Mouse (Mus musculus) midbrain, embryonic 16.5 days (tissue): ENCODE results near the gene Mrpl50. TPM values are rescaled to one million over a fixed set of nuclear protein-coding genes. Genes with fewer than 3 reads are reported as not detected.

Experiments used
- polyA plus RNA-seq: library from polyadenylated mRNA; unstranded; fragments of >200 nt; fragmentation: Nextera tagmentation; extraction: Ambion mirVana; gene quantifications from 2 replicates; pipeline ENCODE4 v1.2.1, GENCODE M21; 2015

Mrpl50 gene
- polyA plus RNA-seq, 1 experiment from 2014 or later: 80.5 TPM

Other genes starting within 250 kb of the Mrpl50 start
- gene Acnat2, start 112.9 kb downstream of the Mrpl50 start, polyA plus RNA-seq: not detected in 2 replicates
- gene Acnat1, start 47.2 kb downstream of the Mrpl50 start, polyA plus RNA-seq: not detected in 2 replicates
- gene Baat, start 14.5 kb downstream of the Mrpl50 start, polyA plus RNA-seq: 0.18 TPM in 1 of 2 replicates, not detected in the other
- 13.0 and 14.7 TPM in 2 replicates for gene Zfp189, start 83 bp upstream of the Mrpl50 start, polyA plus RNA-seq
- gene Aldob, start 28.5 kb upstream of the Mrpl50 start, polyA plus RNA-seq: 0.31 and 0.44 TPM in 2 replicates
- gene Tmem246, start 76.8 kb upstream of the Mrpl50 start, polyA plus RNA-seq: 120 and 134 TPM in 2 replicates
- gene Rnf20, start 110.9 kb upstream of the Mrpl50 start, polyA plus RNA-seq: 45.3 and 48.9 TPM in 2 replicates
- gene Ppp3r2, start 160.9 kb upstream of the Mrpl50 start, polyA plus RNA-seq: 0.68 and 0.75 TPM in 2 replicates